Mouse (Mus musculus) forebrain, embryonic 10.5 days (tissue): ENCODE results near the gene Foxn3. TPM values are rescaled to one million over a fixed set of nuclear protein-coding genes. Genes with fewer than 3 reads are reported as not detected.
A peak's percentile ranks its signal among the peaks of the same experiment; 100 is the strongest.

Source experiments
- DNase-seq: peaks from one replicate; pipeline ENCODE4 v3.0.0-alpha.2; 2017; ENCODE audit warnings: low spot score; ENCODE audit errors: extremely low spot score
- H3K27ac ChIP-seq: fragments of 300-500 bp; sonication (generic); 2 replicates; pipeline ENCODE4 v1.5.1; 2016; ENCODE audit warnings: mild to moderate bottlenecking
- H3K27me3 ChIP-seq: fragments of 300-500 bp; sonication (generic); 2 replicates; pipeline ENCODE4 v1.6.1; 2016; ENCODE audit warnings: mild to moderate bottlenecking; ENCODE audit not compliant: poor library complexity, severe bottlenecking
- H3K36me3 ChIP-seq: fragments of 300-500 bp; sonication (generic); replicated peaks from 2 replicates; pipeline ENCODE4 v1.6.1; 2016; ENCODE audit warnings: mild to moderate bottlenecking, moderate library complexity
- H3K4me1 ChIP-seq: fragments of 300-500 bp; sonication (generic); 2 replicates; pipeline ENCODE4 v1.6.1; 2016
- H3K4me3 ChIP-seq: fragments of 300-500 bp; sonication (generic); 2 replicates; pipeline ENCODE4 v1.5.1; 2016; ENCODE audit warnings: mild to moderate bottlenecking, moderate library complexity
- H3K9me3 ChIP-seq: fragments of 300-500 bp; sonication (generic); 2 replicates; pipeline ENCODE4 v1.6.1; 2016; ENCODE audit warnings: mild to moderate bottlenecking, moderate library complexity
- WGBS: fragments of 180-500 bp; shearing (Covaris S2); methylation state at CpG from one replicate; pipeline ENCODE4 v1.1.7; 2016; 5-methylcytosine and 5-hydroxymethylcytosine counted together
- polyA plus RNA-seq: library from polyadenylated mRNA; unstranded; fragments of >200 nt; fragmentation: Nextera tagmentation; extraction: Ambion mirVana; gene quantifications from 2 replicates; pipeline ENCODE4 v1.2.1, GENCODE M21; 2016

Gene Foxn3
- polyA plus RNA-seq, 1 experiment from 2014 or later: 47.3 TPM

- no peaks in the 10 kb centered on the region for H3K36me3 ChIP-seq
- 88% methylated on average over 12 of the region's 12 CpGs for WGBS
- no peak for DNase-seq
- no peak overlapping the region for H3K4me3 ChIP-seq
- no peaks in the 10 kb centered on the region for H3K9me3 ChIP-seq
- no peaks in the 10 kb centered on the region for H3K27me3 ChIP-seq
- H3K27ac ChIP-seq: peak overlapping the region; percentile 58
- peaks cover 27% of the 10 kb centered on the region for H3K4me1 ChIP-seq
Measured at GRCm38 (mm10) chr12:99467256-99467883, 96.0 kb downstream of the Foxn3 start.

DNA sequence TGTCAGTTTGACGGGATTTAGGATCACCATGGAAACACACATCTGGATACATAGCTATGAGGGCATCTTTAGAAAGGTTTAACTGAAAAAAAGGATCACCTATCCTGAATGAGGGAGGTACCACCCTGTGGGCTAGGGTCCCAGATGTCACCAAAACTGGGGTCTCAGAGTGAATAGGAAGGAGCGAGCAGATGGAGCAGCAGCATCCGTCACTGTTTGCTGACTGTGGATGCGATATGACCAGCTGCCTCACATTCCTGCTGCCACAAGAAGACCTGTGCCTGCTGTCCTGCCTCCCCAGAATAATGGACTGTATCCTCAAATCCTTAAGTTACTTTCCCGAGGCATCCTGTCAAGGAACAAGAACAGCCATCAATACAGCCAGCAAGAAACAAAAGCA, 97.0 kb downstream of the Foxn3 start:
- no peaks in the 10 kb centered on the region for H3K27me3 ChIP-seq
- no peak for DNase-seq
- peaks cover 27% of the 10 kb centered on the region for H3K4me1 ChIP-seq
- no peaks in the 10 kb centered on the region for H3K9me3 ChIP-seq
- H3K36me3 ChIP-seq: no peaks in the 10 kb centered on the region
- H3K27ac ChIP-seq: no peak overlapping the region
- no peak overlapping the region for H3K4me3 ChIP-seq
- 61% methylated on average over 5 of the region's 5 CpGs for WGBS

DNA sequence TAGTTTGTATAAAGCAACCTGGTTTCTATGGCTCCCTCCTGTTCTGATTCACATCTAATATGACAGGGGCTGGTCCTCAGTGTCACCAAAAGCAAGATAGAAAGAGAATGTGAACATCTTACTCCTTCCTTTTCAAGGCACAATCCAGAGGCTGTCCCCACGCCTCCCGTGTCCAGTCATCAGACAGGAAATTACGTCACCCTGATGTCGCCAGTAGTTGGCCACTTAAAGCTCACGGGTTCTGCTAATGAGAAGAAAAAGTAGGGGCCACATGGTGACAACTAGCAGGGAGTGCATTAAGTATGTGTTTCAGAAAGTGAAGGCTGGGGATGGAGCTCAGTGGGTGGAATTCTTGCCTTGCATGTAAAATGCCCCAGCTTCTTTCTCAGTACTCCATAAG, 99.1 kb downstream of the Foxn3 start:
- H3K4me3 ChIP-seq: no peak overlapping the region
- H3K4me1 ChIP-seq: peaks cover 27% of the 10 kb centered on the region
- DNase-seq: no peak
- H3K9me3 ChIP-seq: no peaks in the 10 kb centered on the region
- WGBS: 88% methylated on average over 5 of the region's 5 CpGs
- no peaks in the 10 kb centered on the region for H3K36me3 ChIP-seq
- no peaks in the 10 kb centered on the region for H3K27me3 ChIP-seq
- H3K27ac ChIP-seq: no peak overlapping the region

GRCm38 (mm10) chr12:99462846-99463245, 100.5 kb downstream of the Foxn3 start:
- 100% methylated on average over 1 of the region's 1 CpGs for WGBS
- H3K4me3 ChIP-seq: no peak overlapping the region
- H3K36me3 ChIP-seq: no peaks in the 10 kb centered on the region
- DNase-seq: no peak
- no peak overlapping the region for H3K27ac ChIP-seq
- peaks cover 17% of the 10 kb centered on the region for H3K4me1 ChIP-seq
- H3K27me3 ChIP-seq: no peaks in the 10 kb centered on the region
- H3K9me3 ChIP-seq: no peaks in the 10 kb centered on the region

DNA sequence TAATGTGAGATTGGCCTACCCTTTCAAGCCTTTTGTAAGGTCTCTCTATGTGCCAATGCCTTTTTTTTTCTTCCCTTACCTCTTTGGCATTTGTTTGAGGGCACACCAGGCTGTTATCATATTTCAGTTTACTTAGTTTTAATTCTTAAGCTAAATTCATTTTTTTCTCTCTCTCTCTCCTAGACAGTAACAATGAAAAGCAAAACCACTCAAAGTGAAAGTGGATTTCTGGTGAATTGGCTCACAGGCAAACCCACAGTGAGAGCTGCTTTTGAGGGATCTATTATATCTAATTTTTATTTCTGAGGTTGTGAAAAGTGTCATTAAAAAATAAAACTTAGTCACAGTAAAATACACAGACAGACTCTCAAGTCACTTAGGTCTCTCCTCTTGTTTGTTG, 101.1 kb downstream of the Foxn3 start:
- no peak for DNase-seq
- H3K9me3 ChIP-seq: no peaks in the 10 kb centered on the region
- H3K36me3 ChIP-seq: no peaks in the 10 kb centered on the region
- H3K4me1 ChIP-seq: peaks cover 18% of the 10 kb centered on the region
- H3K27ac ChIP-seq: no peak overlapping the region
- H3K4me3 ChIP-seq: no peak overlapping the region
- no peaks in the 10 kb centered on the region for H3K27me3 ChIP-seq

GRCm38 (mm10) chr12:99457521-99458205, 105.7 kb downstream of the Foxn3 start:
- no peak for DNase-seq
- H3K27me3 ChIP-seq: no peaks in the 10 kb centered on the region
- H3K4me1 ChIP-seq: peaks cover 14% of the 10 kb centered on the region; the same call in 1 of the 2 replicates
- H3K36me3 ChIP-seq: no peaks in the 10 kb centered on the region
- 92% methylated on average over 10 of the region's 10 CpGs for WGBS
- no peaks in the 10 kb centered on the region for H3K9me3 ChIP-seq
- H3K4me3 ChIP-seq: no peak overlapping the region
- no peak overlapping the region for H3K27ac ChIP-seq

DNA sequence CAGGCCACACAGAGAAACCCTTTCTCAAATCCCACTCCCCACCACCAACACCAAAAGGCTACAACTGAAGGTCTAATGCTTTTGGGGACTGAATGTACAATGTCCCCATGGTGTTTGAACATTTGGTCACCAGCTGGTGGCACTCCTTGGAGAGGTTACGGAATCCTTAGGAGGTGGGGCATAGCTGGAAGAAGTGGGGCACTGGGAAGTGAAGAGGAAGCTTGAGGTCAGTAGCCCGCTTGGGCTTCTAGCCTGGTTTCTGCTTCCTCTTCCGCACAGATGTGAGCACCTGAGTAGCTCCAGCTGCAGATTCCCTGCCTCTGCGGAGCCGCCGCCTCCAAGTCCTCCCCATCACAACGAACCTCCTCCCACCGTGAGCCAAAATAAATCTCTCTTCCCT, 107.8 kb downstream of the Foxn3 start:
- WGBS: 94% methylated on average over 8 of the region's 8 CpGs
- H3K4me1 ChIP-seq: peaks cover 14% of the 10 kb centered on the region; the same call in 1 of the 2 replicates
- no peaks in the 10 kb centered on the region for H3K36me3 ChIP-seq
- H3K27me3 ChIP-seq: no peaks in the 10 kb centered on the region
- H3K27ac ChIP-seq: no peak overlapping the region
- H3K9me3 ChIP-seq: no peaks in the 10 kb centered on the region
- DNase-seq: no peak
- H3K4me3 ChIP-seq: no peak overlapping the region

GRCm38 (mm10) chr12:99454394-99454793, 109.0 kb downstream of the Foxn3 start:
- H3K4me1 ChIP-seq: peaks cover 14% of the 10 kb centered on the region; the same call in 1 of the 2 replicates
- H3K27me3 ChIP-seq: no peaks in the 10 kb centered on the region
- no peak for DNase-seq
- no peak overlapping the region for H3K27ac ChIP-seq
- no peak overlapping the region for H3K4me3 ChIP-seq
- 76% methylated on average over 9 of the region's 9 CpGs for WGBS
- no peaks in the 10 kb centered on the region for H3K9me3 ChIP-seq
- no peaks in the 10 kb centered on the region for H3K36me3 ChIP-seq

DNA sequence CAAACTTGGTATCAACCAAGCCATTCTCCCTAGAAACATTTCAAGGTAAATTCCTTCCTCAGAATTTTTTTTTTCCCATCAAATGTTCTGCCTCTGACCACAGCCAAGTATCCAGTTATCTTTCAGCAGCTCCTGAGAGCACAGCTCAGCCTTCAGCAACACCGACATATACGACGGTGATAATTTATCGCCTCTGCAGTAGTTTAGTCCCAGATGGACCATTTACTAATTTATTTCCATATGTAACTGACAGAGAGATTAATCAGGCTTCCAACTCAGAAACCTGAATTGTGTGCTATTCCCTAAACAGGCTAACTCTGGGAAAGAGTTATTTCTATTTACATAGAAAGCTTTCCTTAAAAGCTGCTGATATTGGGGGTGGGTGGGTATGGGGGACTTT, 109.6 kb downstream of the Foxn3 start:
- Histone ChIP-seq H3K36me3 (no peaks in the 10 kb centered on the region; the same call in 1 of the 2 replicates), H3K27me3 (no peaks in the 10 kb centered on the region), H3K27ac (no peak overlapping the region), H3K9me3 (no peaks in the 10 kb centered on the region), H3K4me3 (no peak overlapping the region), H3K4me1 (peaks cover 14% of the 10 kb centered on the region; the same call in 1 of the 2 replicates)
- no peak for DNase-seq
- 92% methylated on average over 4 of the region's 4 CpGs for WGBS

DNA sequence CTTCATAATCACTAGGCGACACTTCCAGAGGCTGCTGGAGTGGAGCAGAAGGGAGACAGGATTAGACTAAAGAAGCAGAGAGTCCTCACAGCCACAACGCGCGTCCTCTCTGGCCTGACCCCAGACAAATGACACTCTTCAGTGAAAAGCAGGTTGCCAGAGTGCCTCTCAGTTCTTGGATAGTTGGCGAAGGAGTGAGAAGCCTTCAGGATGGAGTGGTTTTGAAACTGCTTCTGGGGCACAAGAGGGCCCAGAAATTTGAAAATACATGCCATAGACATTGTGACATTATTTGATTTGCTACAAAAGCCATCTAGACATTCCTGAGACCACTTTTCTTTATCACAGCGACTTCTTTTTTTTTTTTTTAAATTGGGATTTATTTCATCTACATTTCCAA, 113.3 kb downstream of the Foxn3 start:
- Histone ChIP-seq H3K27ac (no peak overlapping the region), H3K36me3 (no peaks in the 10 kb centered on the region; the same call in 1 of the 2 replicates), H3K27me3 (no peaks in the 10 kb centered on the region), H3K4me3 (no peak overlapping the region), H3K9me3 (no peaks in the 10 kb centered on the region), H3K4me1 (0 out of 2 replicates have a peak, but pooled peaks cover 10% of the 10 kb centered on the region)
- 92% methylated on average over 6 of the region's 6 CpGs for WGBS
- no peak for DNase-seq

DNA sequence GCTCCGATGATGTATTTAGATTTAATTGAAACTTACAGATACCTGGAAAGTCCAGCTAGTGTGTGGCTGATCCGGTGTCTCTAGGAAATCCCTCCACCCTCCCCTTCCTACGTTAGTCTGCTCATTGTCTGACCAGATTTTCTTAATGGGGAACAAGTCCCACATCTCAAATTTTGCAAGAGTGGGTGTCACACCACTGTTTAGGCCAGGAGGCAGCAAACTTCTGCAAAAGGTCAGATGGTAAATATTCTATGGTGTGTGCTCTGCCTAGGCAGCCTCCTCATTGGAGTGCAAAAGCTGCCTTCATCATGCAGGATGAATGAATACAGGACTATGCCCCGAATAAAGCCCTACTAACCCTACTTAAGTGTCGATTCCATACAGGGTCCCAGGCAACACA, 115.6 kb downstream of the Foxn3 start:
- H3K36me3 ChIP-seq: no peaks in the 10 kb centered on the region; the same call in 1 of the 2 replicates
- WGBS: 92% methylated on average over 5 of the region's 5 CpGs
- H3K4me3 ChIP-seq: no peak overlapping the region
- no peaks in the 10 kb centered on the region for H3K27me3 ChIP-seq
- no peak overlapping the region for H3K27ac ChIP-seq
- no peak for DNase-seq
- H3K9me3 ChIP-seq: no peaks in the 10 kb centered on the region
- 0 out of 2 replicates have a peak, but pooled peaks cover 10% of the 10 kb centered on the region for H3K4me1 ChIP-seq

- Histone ChIP-seq H3K27me3 (no peaks in the 10 kb centered on the region), H3K27ac (no peak overlapping the region), H3K4me1 (peaks cover 10% of the 10 kb centered on the region; the same call in 1 of the 2 replicates), H3K9me3 (no peaks in the 10 kb centered on the region), H3K36me3 (no peaks in the 10 kb centered on the region; the same call in 1 of the 2 replicates), H3K4me3 (no peak overlapping the region)
- DNase-seq: no peak
- WGBS: 90% methylated on average over 6 of the region's 6 CpGs
Measured at GRCm38 (mm10) chr12:99445018-99445674, 118.2 kb downstream of the Foxn3 start.

GRCm38 (mm10) chr12:99442819-99443218, 120.6 kb downstream of the Foxn3 start:
- DNase-seq: no peak
- no peaks in the 10 kb centered on the region for H3K9me3 ChIP-seq
- H3K36me3 ChIP-seq: no peaks in the 10 kb centered on the region
- no peak overlapping the region for H3K27ac ChIP-seq
- 92% methylated on average over 3 of the region's 3 CpGs for WGBS
- H3K27me3 ChIP-seq: no peaks in the 10 kb centered on the region
- no peak overlapping the region for H3K4me3 ChIP-seq
- peaks cover 10% of the 10 kb centered on the region; the same call in 1 of the 2 replicates for H3K4me1 ChIP-seq
